Mouse (Mus musculus): ENCODE data around the gene Set. TPM values are rescaled to one million over a fixed set of nuclear protein-coding genes. Genes with fewer than 3 reads are reported as not detected.

The Set gene
- polyA plus RNA-seq, 1 experiment: 1,058 TPM

DNA sequence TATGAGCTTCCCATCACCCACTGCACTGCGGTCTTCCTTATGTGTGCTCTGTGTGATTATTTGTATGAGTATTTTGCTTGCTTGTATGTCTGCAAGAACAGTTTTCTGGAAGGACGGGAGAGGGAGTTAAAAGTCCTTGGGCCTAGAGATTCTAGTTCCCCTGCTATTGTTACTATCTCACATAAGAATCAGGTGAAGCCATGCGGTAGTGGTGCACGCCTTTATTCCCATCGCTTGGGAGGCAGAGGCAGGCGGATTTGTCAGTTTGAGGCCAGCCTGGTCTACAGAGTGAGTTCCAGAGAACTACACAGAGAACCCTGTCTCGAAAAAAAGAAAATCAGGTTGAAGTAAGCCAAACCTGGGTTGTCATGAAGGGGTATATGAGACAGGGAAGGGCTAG lies 15.7 kb downstream of the Set start:
- Histone ChIP-seq H3K27me3 (ENCODE audit: control insufficient read depth, insufficient read depth, low read length, poor library complexity, severe bottlenecking) (no peaks in the 10 kb centered on the region), H3K36me3 (ENCODE audit: control insufficient read depth, insufficient read depth, low read length, poor library complexity, severe bottlenecking) (peaks cover 38% of the 10 kb centered on the region), H3K4me1 (ENCODE audit: control insufficient read depth, insufficient read depth, low read length) (no peaks in the 10 kb centered on the region), H3K4me3 (ENCODE audit: low read depth, low read length) (no peak overlapping the region), H3K27ac (ENCODE audit: insufficient read depth, low read length) (peak overlapping the region; percentile 37; the same call in 1 of the 2 replicates), H3K9me3 (replicated peaks; ENCODE audit: control insufficient read depth, insufficient read depth, low read length, poor library complexity, severe bottlenecking) (no peaks in the 10 kb centered on the region), H3K9ac (ENCODE audit: low read depth, poor library complexity, severe bottlenecking) (no peak overlapping the region)
- TF ChIP-seq CTCF (IDR thresholded peaks at IDR 0.05; ENCODE audit: low read depth, low read length): no peak
- TF ChIP-seq POLR2A (IDR thresholded peaks at IDR 0.05; ENCODE audit: insufficient read depth, low read length): no peak

- H3K27me3 ChIP-seq (ENCODE audit: control insufficient read depth, insufficient read depth, low read length, poor library complexity, severe bottlenecking): no peaks in the 10 kb centered on the region
- peaks cover 35% of the 10 kb centered on the region for H3K36me3 ChIP-seq (ENCODE audit: control insufficient read depth, insufficient read depth, low read length, poor library complexity, severe bottlenecking)
- H3K4me3 ChIP-seq (ENCODE audit: low read depth, low read length): no peak overlapping the region
- peak overlapping the region; percentile 37 for H3K27ac ChIP-seq (ENCODE audit: insufficient read depth, low read length)
- no peak for TF ChIP-seq CTCF (IDR thresholded peaks at IDR 0.05; ENCODE audit: low read depth, low read length)
- TF ChIP-seq EP300 (IDR thresholded peaks at IDR 0.05; ENCODE audit: insufficient read depth, low read depth, low read length): no peak
- TF ChIP-seq POLR2A (IDR thresholded peaks at IDR 0.05; ENCODE audit: insufficient read depth, low read length): no peak
- no peaks in the 10 kb centered on the region for H3K4me1 ChIP-seq (ENCODE audit: control insufficient read depth, insufficient read depth, low read length)
- no peaks in the 10 kb centered on the region for H3K9me3 ChIP-seq (replicated peaks; ENCODE audit: control insufficient read depth, insufficient read depth, low read length, poor library complexity, severe bottlenecking)
- no peak overlapping the region for H3K9ac ChIP-seq (ENCODE audit: low read depth, poor library complexity, severe bottlenecking)
Measured at GRCm38 (mm10) chr2:30073285-30073684, 16.1 kb downstream of the Set start.

DNA sequence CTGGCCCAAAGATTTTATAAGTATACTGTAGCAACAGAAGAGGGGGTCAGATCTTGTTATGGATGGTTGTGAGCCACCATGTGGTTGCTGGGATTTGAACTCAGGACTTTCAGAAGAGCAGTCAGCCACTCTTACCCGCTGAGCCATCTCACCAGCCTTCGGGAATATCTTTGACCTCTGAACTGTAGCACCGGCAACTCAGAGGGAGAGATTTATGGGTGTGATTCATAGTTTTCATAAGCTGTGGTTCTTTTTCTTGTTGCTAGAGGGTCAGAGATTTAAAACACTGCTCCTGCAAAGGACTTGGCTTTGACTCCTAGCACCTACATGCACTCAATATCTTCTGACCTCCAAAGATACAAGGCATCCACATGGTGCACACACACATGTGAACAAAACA lies 18.4 kb downstream of the Set start:
- Histone ChIP-seq H3K4me3 (ENCODE audit: low read depth, low read length) (no peak overlapping the region), H3K4me1 (ENCODE audit: control insufficient read depth, insufficient read depth, low read length) (peaks cover 6% of the 10 kb centered on the region)

GRCm38 (mm10) chr2:30076439-30076838 lies 19.3 kb downstream of the Set start:
- H3K4me1 ChIP-seq (ENCODE audit: control insufficient read depth, insufficient read depth, low read length): peaks cover 6% of the 10 kb centered on the region
- H3K27me3 ChIP-seq (ENCODE audit: control insufficient read depth, insufficient read depth, low read length, poor library complexity, severe bottlenecking): no peaks in the 10 kb centered on the region
- H3K9me3 ChIP-seq (replicated peaks; ENCODE audit: control insufficient read depth, insufficient read depth, low read length, poor library complexity, severe bottlenecking): no peaks in the 10 kb centered on the region
- H3K36me3 ChIP-seq (ENCODE audit: control insufficient read depth, insufficient read depth, low read length, poor library complexity, severe bottlenecking): peaks cover 10% of the 10 kb centered on the region
- no peak overlapping the region for H3K9ac ChIP-seq (ENCODE audit: low read depth, poor library complexity, severe bottlenecking)
- no peak overlapping the region for H3K4me3 ChIP-seq (ENCODE audit: low read depth, low read length)
- H3K27ac ChIP-seq (ENCODE audit: insufficient read depth, low read length): peak overlapping the region; percentile 3; the same call in 1 of the 2 replicates
- TF ChIP-seq EP300 (IDR thresholded peaks at IDR 0.05; ENCODE audit: insufficient read depth, low read depth, low read length) (no peak), POLR2A (IDR thresholded peaks at IDR 0.05; ENCODE audit: insufficient read depth, low read length) (no peak), CTCF (IDR thresholded peaks at IDR 0.05; ENCODE audit: low read depth, low read length) (no peak)

More for the DNA sequence above, 18.4 kb downstream of the Set start:
- Histone ChIP-seq H3K9me3 (replicated peaks; ENCODE audit: control insufficient read depth, insufficient read depth, low read length, poor library complexity, severe bottlenecking) (no peaks in the 10 kb centered on the region), H3K9ac (ENCODE audit: low read depth, poor library complexity, severe bottlenecking) (no peak overlapping the region), H3K27ac (ENCODE audit: insufficient read depth, low read length) (no peak overlapping the region), H3K36me3 (ENCODE audit: control insufficient read depth, insufficient read depth, low read length, poor library complexity, severe bottlenecking) (peaks cover 12% of the 10 kb centered on the region), H3K27me3 (ENCODE audit: control insufficient read depth, insufficient read depth, low read length, poor library complexity, severe bottlenecking) (no peaks in the 10 kb centered on the region)
- no peak for TF ChIP-seq CTCF (IDR thresholded peaks at IDR 0.05; ENCODE audit: low read depth, low read length)
- TF ChIP-seq EP300 (IDR thresholded peaks at IDR 0.05; ENCODE audit: insufficient read depth, low read depth, low read length): no peak
- TF ChIP-seq POLR2A (IDR thresholded peaks at IDR 0.05; ENCODE audit: insufficient read depth, low read length): no peak

DNA sequence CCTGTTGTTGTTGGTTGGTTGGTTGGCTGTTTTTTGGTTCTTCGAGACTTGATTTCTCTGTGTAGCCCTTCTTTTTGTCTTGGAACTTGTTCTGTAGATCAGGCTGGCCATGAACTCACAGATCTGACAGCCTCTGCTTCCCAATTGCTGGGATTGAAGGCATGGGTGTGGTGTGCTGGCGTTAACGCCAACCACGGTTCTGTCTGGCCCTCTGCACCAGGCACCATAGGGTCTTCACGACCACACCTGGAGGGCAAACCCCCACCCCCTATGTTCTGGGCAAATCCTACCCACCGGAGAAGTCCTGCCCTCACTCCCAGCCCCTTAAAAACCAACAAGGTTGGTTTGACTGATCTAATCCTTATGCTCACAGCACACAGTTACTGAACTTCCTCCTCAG lies 19.8 kb downstream of the Set start:
- Histone ChIP-seq H3K27ac (ENCODE audit: insufficient read depth, low read length) (peak overlapping the region; percentile 82), H3K9me3 (replicated peaks; ENCODE audit: control insufficient read depth, insufficient read depth, low read length, poor library complexity, severe bottlenecking) (no peaks in the 10 kb centered on the region), H3K4me3 (ENCODE audit: low read depth, low read length) (no peak overlapping the region), H3K4me1 (ENCODE audit: control insufficient read depth, insufficient read depth, low read length) (peaks cover 6% of the 10 kb centered on the region), H3K9ac (ENCODE audit: low read depth, poor library complexity, severe bottlenecking) (no peak overlapping the region), H3K27me3 (ENCODE audit: control insufficient read depth, insufficient read depth, low read length, poor library complexity, severe bottlenecking) (no peaks in the 10 kb centered on the region), H3K36me3 (ENCODE audit: control insufficient read depth, insufficient read depth, low read length, poor library complexity, severe bottlenecking) (peaks cover 7% of the 10 kb centered on the region)
- no peak for TF ChIP-seq POLR2A (IDR thresholded peaks at IDR 0.05; ENCODE audit: insufficient read depth, low read length)
- no peak for TF ChIP-seq CTCF (IDR thresholded peaks at IDR 0.05; ENCODE audit: low read depth, low read length)
- no peak for TF ChIP-seq EP300 (IDR thresholded peaks at IDR 0.05; ENCODE audit: insufficient read depth, low read depth, low read length)

- H3K9ac ChIP-seq (ENCODE audit: low read depth, poor library complexity, severe bottlenecking): peak within 1 kb of the TSS; percentile 89
- H3K27ac ChIP-seq (ENCODE audit: insufficient read depth, low read length): peak within 1 kb of the TSS; percentile 83
- H3K9me3 ChIP-seq (replicated peaks; ENCODE audit: control insufficient read depth, insufficient read depth, low read length, poor library complexity, severe bottlenecking): no peaks in the 10 kb centered on the region
- H3K27me3 ChIP-seq (ENCODE audit: control insufficient read depth, insufficient read depth, low read length, poor library complexity, severe bottlenecking): no peaks in the 10 kb centered on the region
- H3K4me1 ChIP-seq (ENCODE audit: control insufficient read depth, insufficient read depth, low read length): peaks cover 6% of the 10 kb centered on the region
- TF ChIP-seq EP300 (IDR thresholded peaks at IDR 0.05; ENCODE audit: insufficient read depth, low read depth, low read length) (no peak), CTCF (IDR thresholded peaks at IDR 0.05; ENCODE audit: low read depth, low read length) (peak; percentile 98), POLR2A (IDR thresholded peaks at IDR 0.05; ENCODE audit: insufficient read depth, low read length) (no peak)
- peak within 1 kb of the TSS; percentile 82 for H3K4me3 ChIP-seq (ENCODE audit: low read depth, low read length)
- peaks cover 2% of the 10 kb centered on the region for H3K36me3 ChIP-seq (ENCODE audit: control insufficient read depth, insufficient read depth, low read length, poor library complexity, severe bottlenecking)
Measured at GRCm38 (mm10) chr2:30077502-30078348, 20.5 kb downstream of the Set start, which contains the start of gene Pkn3. Gene Pkn3 (plus strand): TSS chr2:30077684.
